Mouse (Mus musculus) heart, postnatal 0 days (tissue): ENCODE results near the gene Hoxb4. TPM values are rescaled to one million over a fixed set of nuclear protein-coding genes. Genes with fewer than 3 reads are reported as not detected.
A peak's percentile ranks its signal among the peaks of the same experiment; 100 is the strongest.

Experiments used
- ATAC-seq: fragments of 200-750 bp; cut with Nextera tagmentation; 2 replicates; pipeline ENCODE4 v1.8.0; 2017; ENCODE audit warnings: low read depth, moderate number of reproducible peaks, moderate library complexity; ENCODE audit not compliant: insufficient read depth
- DNase-seq: peaks from one replicate; pipeline ENCODE4 v3.0.0-alpha.2; 2016; ENCODE audit warnings: low spot score
- H3K27ac ChIP-seq: fragments of 300-500 bp; sonication (generic); 2 replicates; pipeline ENCODE4 v1.5.1; 2014; ENCODE audit warnings: low read depth, mild to moderate bottlenecking
- H3K27me3 ChIP-seq: fragments of 300-500 bp; sonication (generic); 2 replicates; pipeline ENCODE4 v1.6.1; 2014; ENCODE audit warnings: low read length, mixed read lengths; ENCODE audit not compliant: control insufficient read depth, insufficient read depth
- H3K36me3 ChIP-seq: fragments of 300-500 bp; sonication (generic); replicated peaks from 2 replicates; pipeline ENCODE4 v1.6.1; 2014; ENCODE audit warnings: low read length, mixed read lengths; ENCODE audit not compliant: control insufficient read depth, insufficient read depth
- H3K4me1 ChIP-seq: fragments of 300-500 bp; sonication (generic); 2 replicates; pipeline ENCODE4 v1.6.1; 2014; ENCODE audit warnings: antibody characterized with exemption; ENCODE audit not compliant: control insufficient read depth, insufficient read depth
- H3K4me2 ChIP-seq: fragments of 300-500 bp; sonication (generic); 2 replicates; pipeline ENCODE4 v1.6.1; 2014; ENCODE audit warnings: low read depth, mild to moderate bottlenecking, low read length, moderate library complexity
- H3K4me3 ChIP-seq: fragments of 300-500 bp; sonication (generic); 2 replicates; pipeline ENCODE4 v1.5.1; 2014; ENCODE audit warnings: low read depth, low read length
- H3K9ac ChIP-seq: fragments of 300-500 bp; sonication (generic); replicated peaks from 2 replicates; pipeline ENCODE4 v1.6.1; 2014; ENCODE audit warnings: low read depth, low read length, mixed read lengths
- H3K9me3 ChIP-seq: fragments of 300-500 bp; sonication (generic); replicated peaks from 2 replicates; pipeline ENCODE4 v1.6.1; 2016; ENCODE audit warnings: low read length; ENCODE audit not compliant: control insufficient read depth
- CTCF ChIP-seq: IDR thresholded peaks from 2 replicates; pipeline ENCODE4 v1.5.1; 2016; ENCODE audit warnings: antibody characterized with exemption, control low read depth, low read depth
- EP300 ChIP-seq: IDR thresholded peaks from 2 replicates; pipeline ENCODE4 v1.6.1; 2016; ENCODE audit warnings: antibody characterized with exemption, low read depth
- WGBS: fragments of 180-500 bp; shearing (Covaris S2); extraction: QIAGEN DNeasy Blood & Tissue Kit; methylation state at CpG from one replicate; pipeline ENCODE4 v1.1.7; 2014; 5-methylcytosine and 5-hydroxymethylcytosine counted together
- polyA plus RNA-seq: library from polyadenylated mRNA; unstranded; fragments of >200 nt; fragmentation: Nextera tagmentation; extraction: Ambion mirVana; gene quantifications from 2 replicates; pipeline ENCODE4 v1.2.1, GENCODE M21; 2015
- total RNA-seq: library from RNA; depleted of rRNA; stranded (reverse); fragments of >200 nt; gene quantifications from 2 replicates; pipeline ENCODE4 v1.2.3, GENCODE M21; 2014; ENCODE audit warnings: low replicate concordance

The Hoxb4 gene
- total and polyA plus RNA-seq, 2 experiments from 2014 or later, result 0.19 to 2.3 TPM

- Histone ChIP-seq H3K4me1 (no peaks in the 10 kb centered on the region), H3K27me3 (peaks cover 100% of the 10 kb centered on the region), H3K36me3 (no peaks in the 10 kb centered on the region), H3K27ac (no peak overlapping the region), H3K4me3 (peak overlapping the region; percentile 30; the same call in 1 of the 2 replicates), H3K9ac (no peak overlapping the region), H3K4me2 (no peak overlapping the region), H3K9me3 (no peaks in the 10 kb centered on the region)
- 3% methylated on average over 9 of the region's 9 CpGs for WGBS
- DNase-seq, result no peak
- no peak for ATAC-seq
- TF ChIP-seq CTCF (no peak), EP300 (no peak)
These were observed 18.3 kb upstream of the Hoxb4 start for GRCm38 (mm10) chr11:96299781-96300180.

GRCm38 (mm10) chr11:96300354-96301063 is 17.6 kb upstream of the Hoxb4 start:
- no peak for DNase-seq
- Histone ChIP-seq H3K27me3 (peaks cover 100% of the 10 kb centered on the region), H3K4me3 (no peak overlapping the region), H3K9ac (no peak overlapping the region), H3K4me1 (no peaks in the 10 kb centered on the region), H3K27ac (no peak overlapping the region), H3K4me2 (no peak overlapping the region), H3K9me3 (no peaks in the 10 kb centered on the region), H3K36me3 (no peaks in the 10 kb centered on the region)
- ATAC-seq, result no peak
- WGBS, result 2% methylated on average over 35 of the region's 35 CpGs
- TF ChIP-seq CTCF (no peak), EP300 (no peak)

- Histone ChIP-seq H3K9ac (no peak overlapping the region), H3K36me3 (no peaks in the 10 kb centered on the region), H3K27ac (no peak overlapping the region), H3K27me3 (peaks cover 100% of the 10 kb centered on the region), H3K4me3 (no peak overlapping the region), H3K4me2 (no peak overlapping the region), H3K9me3 (no peaks in the 10 kb centered on the region), H3K4me1 (no peaks in the 10 kb centered on the region)
- ATAC-seq (no peak), DNase-seq (no peak)
- TF ChIP-seq CTCF (no peak), EP300 (no peak)
- WGBS, result 13% methylated on average over 6 of the region's 10 CpGs
These were observed 17.0 kb upstream of the Hoxb4 start for GRCm38 (mm10) chr11:96301064-96301431.

GRCm38 (mm10) chr11:96301837-96302236 is 16.2 kb upstream of the Hoxb4 start:
- no peaks in the 10 kb centered on the region for H3K36me3 ChIP-seq
- peaks cover 100% of the 10 kb centered on the region for H3K27me3 ChIP-seq

GRCm38 (mm10) chr11:96302381-96303150 is 15.5 kb upstream of the Hoxb4 start:
- no peak for ATAC-seq
- WGBS, result 14% methylated on average over 23 of the region's 23 CpGs
- H3K27me3 ChIP-seq, result peaks cover 100% of the 10 kb centered on the region
- no peak for DNase-seq
- H3K9me3 ChIP-seq, result no peaks in the 10 kb centered on the region
- no peak overlapping the region for H3K27ac ChIP-seq
- no peak overlapping the region for H3K9ac ChIP-seq
- no peaks in the 10 kb centered on the region for H3K4me1 ChIP-seq
- H3K36me3 ChIP-seq, result no peaks in the 10 kb centered on the region
- no peak for TF ChIP-seq CTCF
- no peak overlapping the region for H3K4me2 ChIP-seq
- no peak overlapping the region for H3K4me3 ChIP-seq

More at GRCm38 (mm10) chr11:96301837-96302236, 16.2 kb upstream of the Hoxb4 start:
- no peaks in the 10 kb centered on the region for H3K9me3 ChIP-seq
- H3K4me3 ChIP-seq, result no peak overlapping the region
- H3K4me2 ChIP-seq, result no peak overlapping the region
- WGBS, result 8% methylated on average over 15 of the region's 15 CpGs
- ATAC-seq (no peak), DNase-seq (no peak)
- H3K27ac ChIP-seq, result no peak overlapping the region
- no peak for TF ChIP-seq CTCF
- TF ChIP-seq EP300, result no peak
- H3K4me1 ChIP-seq, result no peaks in the 10 kb centered on the region
- H3K9ac ChIP-seq, result no peak overlapping the region
